Mouse (Mus musculus) megakaryocyte, embryonic 14.5 days (primary cell): ENCODE data around the gene 0610012G03Rik.

Source experiments
- FLI1 ChIP-seq: IDR thresholded peaks from 2 replicates; pipeline ENCODE4 v1.6.1; 2012; ENCODE audit warnings: low read length, inconsistent platforms, mixed read lengths
- GATA1 ChIP-seq: IDR thresholded peaks from 3 replicates; pipeline ENCODE4 v1.6.1; 2012; ENCODE audit warnings: mixed read lengths, low read length, inconsistent platforms, borderline replicate concordance

GRCm38 (mm10) chr16:31933751-31934549, 14.3 kb downstream of the 0610012G03Rik start, which contains the start of gene Pigz:
- TF ChIP-seq GATA1 (no peak), FLI1 (no peak)
